Mouse (Mus musculus) heart, postnatal 0 days (tissue): ENCODE data around the gene Fbxo4. TPM values are rescaled to one million over a fixed set of nuclear protein-coding genes. Genes with fewer than 3 reads are reported as not detected.

ENCODE experiments used
- ATAC-seq: fragments of 200-750 bp; cut with Nextera tagmentation; 2 replicates; pipeline ENCODE4 v1.8.0; 2017; ENCODE audit warnings: low read depth, moderate number of reproducible peaks, moderate library complexity; ENCODE audit not compliant: insufficient read depth
- DNase-seq: peaks from one replicate; pipeline ENCODE4 v3.0.0-alpha.2; 2016; ENCODE audit warnings: low spot score
- H3K27ac ChIP-seq: fragments of 300-500 bp; sonication (generic); 2 replicates; pipeline ENCODE4 v1.5.1; 2014; ENCODE audit warnings: low read depth, mild to moderate bottlenecking
- H3K27me3 ChIP-seq: fragments of 300-500 bp; sonication (generic); 2 replicates; pipeline ENCODE4 v1.6.1; 2014; ENCODE audit warnings: low read length, mixed read lengths; ENCODE audit not compliant: control insufficient read depth, insufficient read depth
- H3K36me3 ChIP-seq: fragments of 300-500 bp; sonication (generic); replicated peaks from 2 replicates; pipeline ENCODE4 v1.6.1; 2014; ENCODE audit warnings: low read length, mixed read lengths; ENCODE audit not compliant: control insufficient read depth, insufficient read depth
- H3K4me1 ChIP-seq: fragments of 300-500 bp; sonication (generic); 2 replicates; pipeline ENCODE4 v1.6.1; 2014; ENCODE audit warnings: antibody characterized with exemption; ENCODE audit not compliant: control insufficient read depth, insufficient read depth
- H3K4me2 ChIP-seq: fragments of 300-500 bp; sonication (generic); 2 replicates; pipeline ENCODE4 v1.6.1; 2014; ENCODE audit warnings: low read depth, mild to moderate bottlenecking, low read length, moderate library complexity
- H3K4me3 ChIP-seq: fragments of 300-500 bp; sonication (generic); 2 replicates; pipeline ENCODE4 v1.5.1; 2014; ENCODE audit warnings: low read depth, low read length
- H3K9ac ChIP-seq: fragments of 300-500 bp; sonication (generic); replicated peaks from 2 replicates; pipeline ENCODE4 v1.6.1; 2014; ENCODE audit warnings: low read depth, low read length, mixed read lengths
- H3K9me3 ChIP-seq: fragments of 300-500 bp; sonication (generic); replicated peaks from 2 replicates; pipeline ENCODE4 v1.6.1; 2016; ENCODE audit warnings: low read length; ENCODE audit not compliant: control insufficient read depth
- CTCF ChIP-seq: IDR thresholded peaks from 2 replicates; pipeline ENCODE4 v1.5.1; 2016; ENCODE audit warnings: antibody characterized with exemption, control low read depth, low read depth
- EP300 ChIP-seq: IDR thresholded peaks from 2 replicates; pipeline ENCODE4 v1.6.1; 2016; ENCODE audit warnings: antibody characterized with exemption, low read depth
- WGBS: fragments of 180-500 bp; shearing (Covaris S2); extraction: QIAGEN DNeasy Blood & Tissue Kit; methylation state at CpG from one replicate; pipeline ENCODE4 v1.1.7; 2014; 5-methylcytosine and 5-hydroxymethylcytosine counted together
- polyA plus RNA-seq: library from polyadenylated mRNA; unstranded; fragments of >200 nt; fragmentation: Nextera tagmentation; extraction: Ambion mirVana; gene quantifications from 2 replicates; pipeline ENCODE4 v1.2.1, GENCODE M21; 2015
- total RNA-seq: library from RNA; depleted of rRNA; stranded (reverse); fragments of >200 nt; gene quantifications from 2 replicates; pipeline ENCODE4 v1.2.3, GENCODE M21; 2014; ENCODE audit warnings: low replicate concordance

Fbxo4 gene
- total and polyA plus RNA-seq, 2 experiments from 2014 or later = 16.5 to 16.6 TPM

- 13% methylated on average over 14 of the region's 14 CpGs for WGBS
These were observed 15.6 kb upstream of the Fbxo4 start for GRCm38 (mm10) chr15:3994852-3995447.

GRCm38 (mm10) chr15:3987981-3988380 is 8.6 kb upstream of the Fbxo4 start:
- no peak overlapping the region for H3K9ac ChIP-seq
- peaks cover 74% of the 10 kb centered on the region for H3K36me3 ChIP-seq
- DNase-seq (peak; percentile 24), ATAC-seq (no peak)
- no peaks in the 10 kb centered on the region for H3K4me1 ChIP-seq
- no peaks in the 10 kb centered on the region for H3K27me3 ChIP-seq
- H3K27ac ChIP-seq = no peak overlapping the region
- H3K4me3 ChIP-seq = no peak overlapping the region
- TF ChIP-seq CTCF (peak; percentile 65), EP300 (no peak)
- 65% methylated on average over 2 of the region's 2 CpGs for WGBS
- no peaks in the 10 kb centered on the region for H3K9me3 ChIP-seq
- no peak overlapping the region for H3K4me2 ChIP-seq

More at GRCm38 (mm10) chr15:3994852-3995447, 15.6 kb upstream of the Fbxo4 start:
- Histone ChIP-seq H3K4me2 (peak overlapping the region; percentile 60), H3K27me3 (no peaks in the 10 kb centered on the region), H3K36me3 (peaks cover 22% of the 10 kb centered on the region), H3K9ac (peak overlapping the region; percentile 70), H3K9me3 (no peaks in the 10 kb centered on the region), H3K27ac (peak overlapping the region; percentile 92), H3K4me1 (0 out of 2 replicates have a peak, but pooled peaks cover 5% of the 10 kb centered on the region), H3K4me3 (peak overlapping the region; percentile 63)
- DNase-seq (no peak), ATAC-seq (no peak)
- no peak for TF ChIP-seq CTCF
- no peak for TF ChIP-seq EP300

- no peak for DNase-seq
- no peak overlapping the region for H3K27ac ChIP-seq
- peaks cover 57% of the 10 kb centered on the region for H3K36me3 ChIP-seq
- H3K4me3 ChIP-seq = no peak overlapping the region
- H3K9ac ChIP-seq = no peak overlapping the region
- TF ChIP-seq EP300 (no peak), CTCF (no peak)
- H3K27me3 ChIP-seq = no peaks in the 10 kb centered on the region
- H3K4me1 ChIP-seq = peaks cover 2% of the 10 kb centered on the region; the same call in 1 of the 2 replicates
- 73% methylated on average over 2 of the region's 2 CpGs for WGBS
- H3K9me3 ChIP-seq = no peaks in the 10 kb centered on the region
- ATAC-seq = no peak
- no peak overlapping the region for H3K4me2 ChIP-seq
These were observed 5.5 kb upstream of the Fbxo4 start for GRCm38 (mm10) chr15:3984876-3985275.

- Histone ChIP-seq H3K9me3 (no peaks in the 10 kb centered on the region), H3K27ac (no peak overlapping the region), H3K4me3 (no peak overlapping the region), H3K27me3 (no peaks in the 10 kb centered on the region), H3K4me2 (no peak overlapping the region), H3K9ac (no peak overlapping the region), H3K36me3 (peaks cover 41% of the 10 kb centered on the region), H3K4me1 (peaks cover 5% of the 10 kb centered on the region; the same call in 1 of the 2 replicates)
- TF ChIP-seq CTCF = no peak
- TF ChIP-seq EP300 = no peak
- DNase-seq (no peak), ATAC-seq (no peak)
- 88% methylated on average over 5 of the region's 5 CpGs for WGBS
These were observed 3.4 kb upstream of the Fbxo4 start for GRCm38 (mm10) chr15:3982732-3983131.

GRCm38 (mm10) chr15:3979871-3980270 is 498 bp upstream of the Fbxo4 start:
- peak overlapping the region; percentile 100 for H3K27ac ChIP-seq
- peak overlapping the region; percentile 95; the same call in 1 of the 2 replicates for H3K9ac ChIP-seq
- TF ChIP-seq EP300 (no peak), CTCF (no peak)
- H3K4me2 ChIP-seq = peak overlapping the region; percentile 77
- H3K9me3 ChIP-seq = no peaks in the 10 kb centered on the region
- H3K36me3 ChIP-seq = peaks cover 24% of the 10 kb centered on the region
- peaks cover 5% of the 10 kb centered on the region; the same call in 1 of the 2 replicates for H3K4me1 ChIP-seq
- DNase-seq (no peak), ATAC-seq (no peak)
- no peaks in the 10 kb centered on the region for H3K27me3 ChIP-seq
- 70% methylated on average over 3 of the region's 3 CpGs for WGBS
- peak overlapping the region; percentile 89 for H3K4me3 ChIP-seq

GRCm38 (mm10) chr15:3978279-3978678 is 1.1 kb downstream of the Fbxo4 start:
- 94% methylated on average over 2 of the region's 2 CpGs for WGBS
- peak; percentile 15 for TF ChIP-seq CTCF
- no peak for TF ChIP-seq EP300
- Histone ChIP-seq H3K4me2 (no peak overlapping the region), H3K27me3 (no peaks in the 10 kb centered on the region), H3K27ac (no peak overlapping the region; the same call in 1 of the 2 replicates), H3K9me3 (no peaks in the 10 kb centered on the region), H3K36me3 (peaks cover 14% of the 10 kb centered on the region), H3K4me3 (no peak overlapping the region), H3K9ac (no peak overlapping the region), H3K4me1 (peaks cover 5% of the 10 kb centered on the region; the same call in 1 of the 2 replicates)
- ATAC-seq = no peak
- DNase-seq = no peak
